Mouse (Mus musculus) cerebellum, adult 9-10 months (tissue): ENCODE data around the gene Gpr27.

Experiments used
- DNase-seq: peaks from one replicate; pipeline ENCODE4 v3.0.0; 2022

Gene Gpr27

DNA sequence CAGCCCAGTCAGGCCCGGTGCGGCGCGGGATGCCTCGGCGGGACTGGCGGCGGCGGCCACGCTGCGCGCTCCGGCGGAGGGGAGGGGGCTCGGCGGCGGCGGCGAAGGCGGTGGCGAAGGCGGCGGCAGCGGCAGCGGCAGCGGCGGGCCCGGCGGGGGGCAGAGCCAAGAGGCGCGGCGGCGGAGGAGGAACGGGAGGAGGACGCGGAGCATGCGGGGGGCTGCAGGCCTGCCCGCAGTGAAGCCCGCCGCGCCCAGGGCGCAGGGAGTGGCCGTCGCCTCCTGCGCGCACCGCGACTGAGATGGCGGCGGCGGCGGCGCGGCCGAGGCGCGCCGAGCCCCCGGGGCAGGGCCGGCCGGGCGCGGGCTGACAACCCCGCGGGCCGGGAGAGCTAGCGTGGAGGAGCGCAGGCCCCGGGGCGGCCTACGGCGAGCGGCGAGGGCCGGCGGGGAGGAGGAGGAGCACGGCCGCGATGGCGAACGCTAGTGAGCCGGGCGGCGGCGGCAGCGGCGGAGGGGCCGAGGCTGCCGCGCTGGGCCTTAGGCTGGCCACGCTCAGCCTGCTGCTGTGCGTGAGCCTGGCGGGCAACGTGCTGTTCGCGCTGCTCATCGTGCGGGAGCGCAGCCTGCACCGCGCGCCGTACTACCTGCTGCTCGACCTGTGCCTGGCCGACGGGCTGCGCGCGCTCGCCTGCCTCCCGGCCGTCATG lies at the start of gene Gpr27:
Gene Gpr27, plus strand, starts transcription at position 474 of the 710 bp plus-strand sequence.
- DNase-seq = peak; percentile 54

DNA sequence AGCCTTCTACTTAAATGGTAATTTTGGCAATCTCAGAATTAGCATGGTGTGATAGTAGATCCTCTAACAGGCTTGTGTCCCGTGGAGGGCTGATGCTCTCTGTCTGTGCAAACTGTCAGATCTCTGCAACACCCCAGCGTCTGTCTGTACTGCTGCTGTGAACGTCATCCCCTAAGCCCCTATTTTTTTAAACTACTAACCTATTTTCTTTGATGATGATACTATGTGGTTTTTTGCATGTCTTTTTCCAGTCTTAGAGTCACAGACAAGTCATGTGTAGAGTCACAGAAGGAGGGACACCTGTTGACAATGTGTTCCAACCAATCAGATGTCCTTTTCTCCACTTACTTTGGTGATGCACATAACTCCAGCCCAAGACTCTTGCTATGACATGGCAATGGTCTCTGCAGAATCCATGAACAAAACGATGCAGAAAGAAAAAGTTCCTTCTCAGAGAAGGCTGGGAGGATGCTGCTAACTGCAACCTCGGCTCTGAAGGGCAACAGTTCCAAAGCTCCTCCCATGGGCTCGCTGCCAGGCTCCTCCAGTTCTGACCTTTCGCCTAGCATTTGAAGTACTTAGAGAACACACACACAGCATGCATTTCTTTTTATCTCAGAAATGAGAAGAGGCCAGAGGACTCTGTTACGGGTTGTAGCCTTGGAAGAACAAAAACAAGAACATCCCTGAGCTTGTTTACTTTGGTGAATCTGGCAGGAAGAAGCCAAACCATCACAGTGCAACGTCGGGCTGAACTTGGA lies 48.9 kb upstream of the Gpr27 start:
- no peak for DNase-seq

DNA sequence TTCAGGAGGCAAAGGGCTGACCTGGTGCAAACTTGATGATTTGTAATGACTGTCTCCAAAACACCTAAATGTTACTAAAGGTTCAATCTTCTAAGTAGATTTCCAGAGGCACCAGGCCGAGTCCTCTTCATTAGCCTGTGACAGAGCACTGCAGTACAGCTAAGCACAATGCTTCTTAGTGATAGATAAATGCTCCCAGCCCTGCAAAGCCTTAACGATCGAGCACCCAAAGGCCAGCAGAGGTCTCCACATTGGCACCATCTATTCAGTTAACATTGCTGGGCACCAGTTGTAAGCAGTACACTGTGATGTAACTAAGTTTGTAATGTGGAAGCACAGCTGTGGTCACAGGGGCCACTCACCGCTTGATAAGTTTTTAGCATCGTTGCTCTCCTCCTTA lies 48.1 kb upstream of the Gpr27 start:
- no peak for DNase-seq

DNA sequence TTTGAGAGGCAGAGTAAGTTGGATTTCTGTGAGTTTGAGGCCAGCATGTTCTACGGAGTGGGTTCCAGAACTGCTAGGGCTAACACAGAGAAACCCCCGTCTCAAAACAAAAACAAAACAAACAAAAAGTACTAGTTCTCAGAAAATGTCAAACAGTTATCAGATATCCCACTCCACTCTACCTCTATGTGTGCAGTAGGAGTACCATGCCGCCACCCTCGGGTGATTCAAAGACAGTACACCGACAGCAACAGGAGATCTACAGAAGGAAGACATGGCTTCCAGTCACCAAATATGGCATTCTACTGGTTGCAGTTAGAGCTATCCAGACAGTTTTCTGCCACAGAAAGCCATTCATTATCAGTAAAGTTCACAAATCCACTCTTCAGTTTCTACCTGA lies 47.6 kb upstream of the Gpr27 start:
- DNase-seq = no peak

DNA sequence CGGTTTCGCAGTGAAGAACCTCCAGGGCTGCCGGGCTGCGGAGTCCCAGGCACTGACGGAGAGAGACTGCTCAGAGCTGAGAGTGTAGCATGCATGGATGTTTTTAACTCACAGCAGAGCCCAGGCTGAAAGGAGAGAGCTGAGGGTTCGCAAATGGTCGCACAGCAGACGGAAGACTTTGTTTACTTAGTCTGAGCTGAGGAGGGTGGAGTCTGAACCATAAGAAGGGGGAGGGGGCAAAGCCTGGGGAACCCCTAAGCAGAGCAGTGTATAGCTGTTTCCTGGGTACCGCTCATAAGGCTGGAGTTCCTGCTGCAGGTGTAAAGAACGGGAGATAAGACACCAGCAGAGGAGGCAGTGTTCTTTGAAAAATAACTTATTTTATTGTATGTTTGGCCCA lies 46.1 kb upstream of the Gpr27 start:
- DNase-seq = no peak

DNA sequence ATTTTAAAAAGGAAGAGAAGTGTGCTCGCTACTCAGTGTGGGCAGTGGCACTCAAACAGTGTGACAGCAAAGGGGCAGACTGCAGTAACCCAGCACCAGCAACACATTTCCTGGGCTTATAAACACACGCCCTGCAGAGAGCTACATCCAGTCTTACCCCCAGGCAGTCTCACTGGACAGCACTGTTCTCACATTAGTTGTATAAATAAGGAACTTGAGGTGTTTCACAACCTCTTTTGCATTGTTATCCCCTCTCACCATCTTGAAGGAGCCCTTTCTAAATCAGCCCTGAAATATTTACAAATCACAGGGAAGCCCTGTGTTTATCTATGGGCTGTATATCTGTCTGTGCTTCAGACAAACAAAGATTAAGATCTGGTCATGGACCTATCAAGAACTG lies 43.2 kb upstream of the Gpr27 start:
- DNase-seq = no peak

DNA sequence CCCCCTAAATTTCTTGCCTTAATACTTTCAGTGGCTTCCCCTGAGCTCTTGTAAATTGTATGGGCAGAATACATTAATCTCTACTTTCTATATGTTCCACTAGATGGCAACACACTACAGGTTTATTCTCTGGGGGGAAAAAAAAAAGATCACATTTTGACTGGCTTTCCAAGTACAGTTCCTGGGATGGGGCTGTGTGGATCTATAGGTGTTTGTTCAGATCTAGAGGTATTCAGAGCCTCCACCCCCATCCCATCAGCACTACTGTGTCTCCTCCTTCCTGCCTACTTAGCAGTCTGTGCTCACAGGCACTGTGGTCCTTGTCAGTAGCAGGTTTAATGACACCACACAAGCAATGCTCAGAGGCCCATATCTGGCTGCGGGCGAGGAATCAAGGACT lies 40.1 kb upstream of the Gpr27 start:
- no peak for DNase-seq

DNA sequence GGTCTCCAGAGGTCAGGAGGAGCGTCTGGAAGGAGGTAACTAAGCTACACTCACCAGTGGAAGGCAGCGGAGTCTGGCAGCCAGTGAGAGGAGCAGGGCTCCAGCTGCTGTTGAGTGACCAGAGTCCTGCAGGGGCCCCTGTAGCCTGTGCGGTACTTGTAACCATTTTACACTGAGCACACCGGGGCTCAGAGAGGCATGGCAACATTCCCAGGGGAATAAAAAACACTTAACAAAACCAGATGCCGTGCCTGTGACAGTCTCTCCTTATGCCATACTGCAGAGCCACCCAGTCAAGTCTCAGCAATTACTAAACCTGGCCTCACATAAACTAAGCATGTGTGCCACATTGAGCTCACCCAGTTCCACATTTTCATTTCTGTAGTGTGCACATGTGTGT lies 38.1 kb upstream of the Gpr27 start:
- DNase-seq = no peak

DNA sequence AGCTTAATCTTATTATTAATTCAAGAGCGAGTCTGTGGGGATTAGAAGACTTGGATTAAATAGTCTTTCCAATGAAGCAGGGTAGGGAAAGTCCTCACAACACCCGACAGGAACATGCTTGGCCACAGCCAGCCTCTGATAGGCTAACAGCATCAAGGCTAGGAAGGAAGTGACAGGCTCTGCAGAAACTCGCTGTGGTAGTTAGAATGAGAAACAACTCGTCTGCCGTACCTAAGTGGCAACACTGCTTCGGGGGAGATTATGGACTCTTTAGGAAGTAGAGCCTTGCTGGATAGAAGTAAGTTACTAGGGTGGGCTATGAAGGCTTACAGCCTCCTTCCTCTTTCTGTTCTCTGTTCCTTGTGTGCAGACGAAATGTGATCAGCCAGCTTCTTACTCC lies 37.0 kb upstream of the Gpr27 start:
- DNase-seq = no peak

DNA sequence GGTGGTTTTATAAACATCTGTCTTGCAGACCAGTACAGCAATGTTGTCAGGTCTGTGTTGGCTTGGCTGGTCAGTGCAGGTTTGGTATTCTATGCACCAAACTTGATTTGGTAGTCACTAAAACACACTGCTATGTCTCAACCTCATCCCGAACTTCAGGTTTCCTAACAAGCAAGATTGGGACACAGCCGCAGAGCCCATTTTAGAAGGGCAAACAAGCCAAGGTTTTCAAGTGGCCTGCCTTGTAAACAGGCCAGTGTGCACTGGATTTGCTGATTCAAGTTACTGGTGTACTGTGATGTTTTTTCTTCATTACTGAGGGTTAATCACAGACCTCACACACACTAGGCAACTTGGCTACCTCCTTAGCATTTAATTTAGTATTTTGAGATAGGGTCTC lies 36.4 kb upstream of the Gpr27 start:
- no peak for DNase-seq

DNA sequence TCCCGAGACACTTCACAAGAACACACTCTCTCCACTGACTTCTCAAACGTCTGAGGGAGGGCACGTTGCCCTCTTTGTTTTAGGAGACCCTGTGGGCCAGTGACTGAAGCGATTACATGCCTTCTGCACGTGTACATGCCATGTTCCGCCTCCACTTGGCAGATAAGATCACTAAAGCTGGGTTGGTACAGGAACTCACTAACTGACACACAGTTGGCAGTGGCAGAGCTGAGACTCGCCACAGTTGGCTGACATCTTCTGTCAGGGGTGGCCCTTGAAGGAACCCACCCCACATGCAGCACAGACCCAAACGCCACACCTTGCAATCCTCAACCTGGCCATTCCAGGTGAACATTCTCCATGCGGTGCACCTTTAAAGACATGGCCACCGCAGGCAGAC lies 33.9 kb upstream of the Gpr27 start:
- DNase-seq = no peak

DNA sequence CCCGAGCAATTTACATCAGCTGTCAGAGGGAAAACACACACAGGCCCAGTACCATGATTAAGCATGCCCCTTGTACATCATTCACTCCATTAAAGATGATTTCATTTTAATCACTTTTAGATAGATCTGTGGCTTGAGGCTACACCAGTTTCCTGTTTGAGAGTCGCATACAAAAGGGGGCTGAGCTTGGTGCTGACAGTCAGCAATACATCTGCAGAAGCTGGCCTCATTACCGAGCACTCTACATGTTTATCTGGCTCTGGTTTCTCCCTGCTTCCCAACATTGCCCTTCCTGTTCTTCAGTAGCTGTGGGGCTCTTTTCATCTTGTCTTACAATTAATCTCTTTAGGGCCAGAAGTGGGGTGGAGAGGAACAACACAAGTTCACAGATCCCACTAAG lies 32.0 kb upstream of the Gpr27 start:
- no peak for DNase-seq

DNA sequence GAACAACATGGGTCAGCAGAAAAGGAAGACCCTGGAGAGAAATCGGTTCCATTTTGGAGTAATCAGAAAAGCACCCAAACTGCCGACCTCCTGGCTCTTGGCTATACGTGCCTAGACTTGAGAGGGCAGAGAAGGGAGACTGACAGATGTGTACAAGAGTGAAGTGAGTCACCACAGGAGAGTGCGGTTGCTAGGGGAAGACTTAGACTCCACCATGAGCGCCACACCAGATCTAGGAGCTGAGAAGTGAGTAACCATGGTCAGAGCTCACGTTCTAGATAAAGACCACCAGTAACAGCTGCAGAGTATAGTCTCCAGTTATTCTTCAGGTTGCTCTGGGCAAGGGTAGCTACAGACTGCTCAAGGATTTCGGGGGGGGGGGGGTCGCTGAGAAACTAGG lies 29.2 kb upstream of the Gpr27 start:
- DNase-seq = no peak

DNA sequence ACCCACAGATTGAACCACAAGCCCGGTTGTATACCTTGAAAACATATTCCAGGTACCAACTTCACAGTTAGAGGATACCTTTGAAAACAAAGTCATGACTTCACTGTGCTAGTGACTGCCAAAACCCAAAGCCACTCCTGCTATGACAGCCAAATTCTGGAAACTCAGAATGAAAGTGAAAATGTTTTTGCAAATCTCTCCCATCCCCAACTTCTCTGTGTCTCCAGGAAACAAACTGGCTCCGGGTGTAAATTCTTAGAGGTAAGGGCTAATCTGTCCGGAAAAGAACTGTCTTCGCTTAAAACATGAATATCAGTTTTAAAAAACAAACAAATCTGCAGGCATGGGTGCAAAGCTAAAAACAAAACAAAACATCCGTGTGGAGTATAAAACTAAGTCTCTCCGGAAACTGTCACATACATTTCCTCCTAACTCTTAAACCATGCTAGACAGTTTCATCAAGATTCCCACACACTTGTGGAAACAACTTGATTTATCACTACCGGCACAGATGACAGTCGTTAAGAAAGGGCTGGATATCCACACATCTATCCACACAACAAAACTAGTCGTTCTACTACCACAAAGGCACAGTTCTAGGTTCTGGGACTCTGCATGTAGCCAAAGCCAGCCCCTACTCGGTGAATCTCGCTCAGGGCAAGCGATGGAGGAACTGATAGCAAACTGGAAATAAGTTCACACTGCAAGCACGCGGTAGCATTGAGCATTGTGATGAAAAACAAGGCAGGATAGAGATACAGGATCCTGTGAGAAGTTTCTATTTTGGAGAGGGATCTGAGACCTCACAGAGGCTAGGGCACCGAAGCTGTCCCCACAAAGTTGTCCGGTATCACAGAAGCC lies 26.8 kb upstream of the Gpr27 start:
- peak; percentile 40 for DNase-seq

DNA sequence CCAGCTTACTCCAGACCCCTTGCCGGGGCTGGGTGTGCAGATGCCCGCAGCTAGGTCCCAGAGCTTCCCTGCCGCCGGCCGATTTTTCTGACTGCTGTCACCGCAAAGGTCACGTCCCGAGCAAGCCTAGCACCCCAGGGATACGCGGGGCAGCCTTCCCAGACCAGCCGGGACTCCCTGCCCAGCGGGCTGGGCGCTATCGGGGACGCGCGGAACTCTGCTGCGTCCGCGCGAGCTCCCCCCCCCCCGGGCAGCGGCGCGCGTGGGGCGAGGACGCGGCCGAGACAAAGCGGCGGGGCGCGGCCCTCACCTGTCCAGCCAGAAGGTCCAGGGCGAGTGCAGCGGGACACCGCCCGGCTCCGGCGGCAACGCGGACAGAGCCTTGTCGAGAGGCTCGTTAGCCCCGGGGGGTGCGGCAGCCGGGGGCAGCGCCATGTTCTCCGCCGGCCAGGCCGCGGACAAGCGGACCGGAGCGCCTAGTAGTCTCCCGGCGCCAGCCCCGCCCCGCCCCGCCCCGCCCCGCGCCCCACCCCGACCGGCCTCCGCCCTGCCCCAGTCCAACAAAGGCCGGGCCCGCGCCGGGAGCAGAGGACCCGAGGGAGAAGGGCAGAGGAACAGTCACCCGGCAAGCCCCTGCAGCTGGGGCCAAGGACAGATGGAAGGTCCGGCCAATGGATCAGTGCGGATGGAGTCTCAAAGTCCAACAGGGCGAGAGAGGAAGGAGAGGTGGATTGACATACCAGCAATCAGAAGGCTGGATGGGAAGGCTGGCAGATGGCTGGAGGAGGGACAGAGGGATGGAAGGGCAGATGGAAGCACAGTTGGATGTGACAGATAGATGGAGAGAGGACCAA lies 25.9 kb upstream of the Gpr27 start, which contains the start of the genes Eif4e3 and Gm20696:
Gene Eif4e3, minus strand, starts transcription at position 454 of the 854 bp plus-strand sequence.
Gene Gm20696, minus strand, starts transcription at position 480 of the 854 bp plus-strand sequence.
- peak; percentile 95 for DNase-seq

DNA sequence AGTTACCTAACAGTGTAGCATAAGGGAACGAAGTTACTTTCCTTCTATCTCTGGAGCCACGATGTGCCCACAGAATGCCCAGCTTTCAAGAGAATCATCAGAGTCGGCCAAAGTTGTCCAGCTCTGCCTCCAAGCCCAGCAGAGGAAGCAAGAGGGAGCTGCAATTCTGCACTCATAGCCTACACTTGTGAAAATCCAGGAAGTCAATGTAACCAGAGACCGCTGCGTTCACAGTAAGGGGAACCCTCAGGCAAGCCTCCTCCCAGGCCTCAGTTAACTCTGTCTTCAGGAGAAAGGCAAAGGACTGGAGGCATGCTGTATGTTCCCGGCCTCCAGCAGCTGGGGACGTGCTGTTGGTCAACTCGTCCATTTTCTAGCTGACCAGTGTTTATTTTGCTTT lies 25.2 kb upstream of the Gpr27 start:
- DNase-seq = no peak

DNA sequence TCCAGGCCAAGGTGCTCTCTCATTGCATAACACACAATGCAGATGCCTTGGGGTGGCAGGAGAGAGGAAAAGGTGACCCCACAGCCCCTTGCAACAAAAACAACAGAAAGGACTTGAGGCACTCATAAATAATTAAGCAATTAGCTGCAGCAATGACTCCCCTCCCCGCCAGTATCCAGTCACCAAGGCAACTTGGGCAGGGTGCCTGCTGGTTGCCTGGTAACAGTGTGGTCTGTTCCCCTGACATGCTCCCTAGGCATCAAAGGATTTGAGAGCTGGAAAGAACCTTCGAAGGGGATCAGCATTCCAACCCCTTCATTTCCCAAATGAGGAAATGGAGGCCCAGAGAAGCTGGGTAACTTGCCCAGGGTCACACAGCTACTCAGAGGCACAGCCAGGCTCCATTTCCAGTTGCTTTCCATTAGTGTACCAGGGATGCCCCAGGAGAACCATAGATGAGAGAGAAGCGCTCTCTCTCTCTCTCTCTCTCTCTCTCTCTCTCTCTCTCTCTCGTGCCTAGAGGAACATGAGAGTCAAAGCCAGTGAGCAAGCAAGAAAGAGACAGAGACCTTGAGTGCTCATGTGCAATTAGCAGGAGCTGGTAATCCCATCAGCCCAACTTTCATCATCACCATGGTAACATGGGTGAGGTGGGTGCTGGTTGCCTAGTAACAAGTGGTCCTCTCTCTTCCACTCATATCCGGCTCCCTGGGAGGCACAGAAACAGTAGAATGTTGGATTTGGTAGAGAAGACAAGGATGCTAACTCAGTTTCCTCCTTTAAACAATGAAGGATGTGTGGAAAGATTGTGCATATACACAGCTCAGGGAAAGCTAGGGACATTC lies 22.8 kb upstream of the Gpr27 start:
- DNase-seq = peak; percentile 47

DNA sequence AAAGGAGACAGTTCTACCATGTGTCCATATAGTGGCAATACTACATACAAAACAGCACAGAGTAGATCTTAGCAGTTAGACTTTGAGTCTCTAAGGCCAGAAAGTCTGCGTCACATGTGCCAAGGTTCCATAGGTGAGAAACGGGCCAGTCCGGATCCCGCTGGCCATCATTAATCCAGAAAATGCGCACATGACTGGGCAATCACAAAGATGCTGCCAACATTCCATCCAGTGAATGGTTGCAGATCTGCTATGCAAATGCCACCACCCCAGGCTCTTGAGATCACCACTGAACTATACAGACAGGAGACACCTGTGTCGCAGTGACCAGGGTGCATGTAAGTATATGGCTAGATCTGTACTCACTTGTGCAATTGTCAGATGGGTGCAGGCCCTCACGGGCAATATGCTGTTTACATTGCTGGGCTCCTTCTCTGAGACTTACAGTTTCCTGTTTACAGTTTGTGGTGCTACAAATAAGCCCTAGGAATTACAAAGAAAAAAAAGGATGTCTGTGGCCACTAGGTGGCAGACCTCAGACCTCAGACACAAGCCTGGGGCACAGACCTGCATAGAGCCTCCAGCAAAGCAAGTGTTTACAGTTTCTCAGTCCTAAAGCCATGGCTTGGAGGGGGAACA lies 21.9 kb upstream of the Gpr27 start:
- peak; percentile 82 for DNase-seq

DNA sequence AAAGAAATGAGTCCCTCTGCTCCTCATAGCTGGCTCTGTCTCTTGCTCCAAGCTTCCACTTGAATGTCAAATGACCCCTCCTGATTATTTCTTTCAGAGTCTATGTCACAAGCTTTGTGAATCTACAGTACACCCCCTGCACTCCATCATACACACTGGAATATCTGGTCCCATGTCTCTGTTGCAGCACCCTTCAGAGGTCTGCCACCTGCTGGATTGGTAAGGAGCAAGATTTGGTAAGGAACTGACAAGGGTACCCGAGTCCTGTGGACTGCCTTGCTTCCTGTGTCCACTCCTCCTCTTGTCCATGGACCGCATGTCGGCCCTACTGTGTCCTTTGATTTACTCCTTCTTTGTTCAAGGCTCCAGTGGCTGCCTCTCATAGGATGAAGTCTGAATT lies 20.7 kb upstream of the Gpr27 start:
- no peak for DNase-seq

DNA sequence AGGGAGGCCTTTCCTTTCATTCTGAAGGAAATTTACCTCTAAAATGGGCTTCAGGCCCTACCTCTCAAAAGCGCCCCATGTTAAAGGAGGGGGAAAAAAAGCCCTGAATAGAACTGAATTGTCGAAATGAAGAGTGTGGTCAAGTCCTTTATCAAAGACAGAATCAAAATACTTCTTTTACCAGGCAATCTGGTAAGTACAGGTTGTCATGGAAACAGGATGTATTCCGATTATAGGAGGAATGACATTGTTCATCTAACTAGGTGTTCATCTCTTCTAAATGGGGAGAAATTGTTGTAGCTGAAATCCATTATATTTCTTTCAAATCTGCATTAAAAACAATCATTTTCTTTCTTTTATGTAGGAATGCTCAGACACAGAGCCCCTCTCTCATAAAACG lies 18.0 kb upstream of the Gpr27 start:
- DNase-seq = no peak

DNA sequence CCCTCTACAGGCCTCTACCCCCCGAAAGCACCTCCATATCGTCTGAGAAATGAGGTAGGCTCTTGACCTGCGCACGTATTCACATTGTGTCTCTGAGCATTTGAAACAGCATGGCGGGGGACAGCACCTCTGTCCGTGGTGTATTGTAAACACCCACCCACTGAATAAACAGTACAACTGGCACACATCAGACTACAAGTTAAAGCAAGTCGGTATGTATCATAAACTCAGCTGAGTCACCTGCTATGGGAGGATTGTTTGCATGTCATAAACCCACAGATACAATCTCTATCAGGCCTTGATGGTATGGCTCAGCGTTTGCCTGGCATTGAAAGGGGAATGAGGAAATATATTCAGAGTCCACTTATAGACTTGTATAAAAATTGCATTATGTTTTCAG lies 15.2 kb upstream of the Gpr27 start:
- DNase-seq = no peak
